In the genomic region with DNA sequence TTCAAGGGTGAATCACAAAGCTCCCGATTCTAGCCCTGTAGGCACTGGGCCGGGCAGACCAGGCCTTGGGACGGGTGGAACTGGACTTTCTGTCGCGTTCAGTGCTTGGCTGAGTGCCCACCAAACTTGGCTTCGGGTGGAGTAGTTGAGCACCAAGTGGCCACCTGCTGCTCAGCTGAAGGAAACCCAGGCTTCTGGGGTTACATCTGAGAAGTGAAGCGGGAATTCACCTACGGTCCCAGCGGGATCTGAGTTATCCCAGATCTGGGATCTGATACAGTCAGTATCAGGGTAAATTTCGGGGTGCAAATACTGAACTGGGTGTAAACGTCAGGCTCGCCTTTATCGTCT, we compare ENCODE assay signal across 8 mouse cellular contexts. TPM values are rescaled to one million over a fixed set of nuclear protein-coding genes. Genes with fewer than 3 reads are reported as not detected.
DNase-seq lines count a peak whose midpoint lies in the region; ATAC-seq and TF ChIP-seq lines count a peak whose summit lies in the region.

No protein-coding gene starts in this region.

- H3K4me2 ChIP-seq in forebrain, embryonic 15.5 days (replicated peaks) = peak overlapping the region; percentile 93

- H3K9ac ChIP-seq in forebrain, embryonic 15.5 days (replicated peaks) = peak overlapping the region; percentile 65

- no peaks in the 10 kb centered on the region for H3K9me3 ChIP-seq in G1E (replicated peaks)
- H3K9me3 ChIP-seq in forebrain, embryonic 15.5 days = no peaks in the 10 kb centered on the region
- no peaks in the 10 kb centered on the region for H3K9me3 ChIP-seq in hindbrain, embryonic 10.5 days

- no peak for TF ChIP-seq POLR2A in brain, embryonic 14.5 days (IDR thresholded peaks at IDR 0.05; ENCODE audit: borderline replicate concordance, extremely low read depth, insufficient read depth, insufficient read length, poor library complexity, severe bottlenecking)

- H3K27ac ChIP-seq in forebrain, embryonic 15.5 days (replicated peaks) = peak overlapping the region; percentile 66
- H3K27ac ChIP-seq in hindbrain, embryonic 10.5 days = peak overlapping the region; percentile 90

- no peak for TF ChIP-seq CTCF in G1E (IDR thresholded peaks at IDR 0.05; ENCODE audit: low read depth, low read length)
- TF ChIP-seq CTCF in brain, embryonic 14.5 days (IDR thresholded peaks at IDR 0.05; ENCODE audit: borderline replicate concordance, extremely low read depth, insufficient read depth, insufficient read length) = no peak

- 2% methylated on average over 13 of the region's 13 CpGs for WGBS in forebrain, embryonic 15.5 days
- WGBS in hindbrain, embryonic 10.5 days = 2% methylated on average over 13 of the region's 13 CpGs

- DNase-seq in G1E (ENCODE audit: low spot score) = peak; percentile 20
- peak; percentile 60 for DNase-seq in brain, embryonic 14.5 days (ENCODE audit: low read depth)
- no peak for DNase-seq in hindbrain, embryonic 10.5 days (ENCODE audit: low spot score)
- peak; percentile 57 to 71 for DNase-seq in layer of hippocampus, postnatal 14 days (ENCODE audit: low spot score in 2 of 2)
- peak; percentile 89 for DNase-seq in lung, postnatal 14 days
- DNase-seq in right cerebral cortex, postnatal 4 days = peak; percentile 77

- H3K4me3 ChIP-seq in G1E (ENCODE audit: low read depth, low read length) = peak overlapping the region; percentile 85
- peak overlapping the region; percentile 70 for H3K4me3 ChIP-seq in forebrain, embryonic 15.5 days
- H3K4me3 ChIP-seq in hindbrain, embryonic 10.5 days = peak overlapping the region; percentile 73

- no peaks in the 10 kb centered on the region for H3K27me3 ChIP-seq in G1E (ENCODE audit: insufficient read depth, low read length)
- H3K27me3 ChIP-seq in forebrain, embryonic 15.5 days = no peaks in the 10 kb centered on the region
- H3K27me3 ChIP-seq in hindbrain, embryonic 10.5 days (ENCODE audit: insufficient read depth, poor library complexity, severe bottlenecking) = no peaks in the 10 kb centered on the region

- H3K36me3 ChIP-seq in G1E (replicated peaks) = peaks cover 79% of the 10 kb centered on the region
- peaks cover 26% of the 10 kb centered on the region for H3K36me3 ChIP-seq in forebrain, embryonic 15.5 days
- H3K36me3 ChIP-seq in hindbrain, embryonic 10.5 days = peaks cover 46% of the 10 kb centered on the region

- peaks cover 65% of the 10 kb centered on the region for H3K4me1 ChIP-seq in G1E (ENCODE audit: insufficient read depth, low read depth, low read length)
- H3K4me1 ChIP-seq in forebrain, embryonic 15.5 days = peaks cover 18% of the 10 kb centered on the region
- peaks cover 28% of the 10 kb centered on the region for H3K4me1 ChIP-seq in hindbrain, embryonic 10.5 days (replicated peaks)

- no peak for ATAC-seq in G1E (ENCODE audit: extremely low read depth, insufficient number of reproducible peaks, low FRiP score, poor library complexity, severe bottlenecking)
- no peak; the same call in 1 of the 2 replicates for ATAC-seq in forebrain, embryonic 15.5 days (replicated peaks)
- ATAC-seq in monocyte, adult 5-6 weeks (replicated peaks; ENCODE audit: insufficient number of reproducible peaks, low FRiP score, low TSS enrichment, poor library complexity, severe bottlenecking) = no peak

RNA-seq across cellular contexts. Expression of gene Mif4gd, which starts 0.7 kb away (rescaled TPM):
- 43.6 and 59.8 TPM in 2 replicates for total RNA-seq in G1E (2014; fragmentation: Nextera tagmentation)
- 49.9 and 59.4 TPM in 2 replicates for total RNA-seq in G1E (2017)
- polyA plus RNA-seq in G1E (2012) = 24.3 and 32.4 TPM in 2 replicates
- polyA plus RNA-seq in brain, embryonic 14.5 days (2012; rRNA removed) = 18.0 and 19.2 TPM in 2 replicates
- polyA plus RNA-seq in forebrain, embryonic 15.5 days (2015; fragmentation: Nextera tagmentation; extraction: Ambion mirVana) = 9.1 and 11.4 TPM in 2 replicates
- 16.3 and 20.6 TPM in 2 replicates for polyA plus RNA-seq in hindbrain, embryonic 10.5 days (2016; fragmentation: Nextera tagmentation; extraction: Ambion mirVana)
- 10 to 100 TPM; 22.5 to 23.5 TPM for total RNA-seq in layer of hippocampus, postnatal 14 days (2021)
- total RNA-seq in monocyte, adult 5-6 weeks (2017) = 37.5 to 42.1 TPM (median 41.2 TPM) in 3 replicates

RNA-seq across cellular contexts. Expression of gene Gga3, which starts 8.2 kb away (rescaled TPM):
- total RNA-seq in G1E (2014; fragmentation: Nextera tagmentation) = 58.5 and 95.5 TPM in 2 replicates
- 13.7 and 22.7 TPM in 2 replicates for total RNA-seq in G1E (2017)
- polyA plus RNA-seq in G1E (2012) = 102 and 144 TPM in 2 replicates
- polyA plus RNA-seq in brain, embryonic 14.5 days (2012; rRNA removed) = 43.3 and 57.1 TPM in 2 replicates
- 28.1 and 28.2 TPM in 2 replicates for polyA plus RNA-seq in forebrain, embryonic 15.5 days (2015; fragmentation: Nextera tagmentation; extraction: Ambion mirVana)
- polyA plus RNA-seq in hindbrain, embryonic 10.5 days (2016; fragmentation: Nextera tagmentation; extraction: Ambion mirVana) = 35.1 and 37.6 TPM in 2 replicates
- 10 to 100 TPM; 57.0 to 69.8 TPM for total RNA-seq in layer of hippocampus, postnatal 14 days (2021)
- 32.1 to 47.8 TPM (median 37.8 TPM) in 3 replicates for total RNA-seq in monocyte, adult 5-6 weeks (2017)

RNA-seq across cellular contexts. Expression of gene Mrps7, which starts 8.3 kb away (rescaled TPM):
- total RNA-seq in G1E (2014; fragmentation: Nextera tagmentation) (34.3 and 41.0 TPM in 2 replicates), G1E (2017) (52.8 and 53.5 TPM in 2 replicates)
- 61.1 and 68.7 TPM in 2 replicates for polyA plus RNA-seq in G1E (2012)
- 35.5 and 36.7 TPM in 2 replicates for polyA plus RNA-seq in brain, embryonic 14.5 days (2012; rRNA removed)
- polyA plus RNA-seq in forebrain, embryonic 15.5 days (2015; fragmentation: Nextera tagmentation; extraction: Ambion mirVana) = 70.3 and 73.6 TPM in 2 replicates
- 104 and 112 TPM in 2 replicates for polyA plus RNA-seq in hindbrain, embryonic 10.5 days (2016; fragmentation: Nextera tagmentation; extraction: Ambion mirVana)
- 10 to 100 TPM; 53.1 to 56.4 TPM for total RNA-seq in layer of hippocampus, postnatal 14 days (2021)
- 20.4 to 30.1 TPM (median 20.7 TPM) in 3 replicates for total RNA-seq in monocyte, adult 5-6 weeks (2017)

RNA-seq across cellular contexts. Expression of gene Slc25a19, which starts 16.1 kb away (rescaled TPM):
- total RNA-seq in G1E (2014; fragmentation: Nextera tagmentation) (19.9 and 37.8 TPM in 2 replicates), G1E (2017) (21.5 and 22.3 TPM in 2 replicates)
- 24.2 and 26.0 TPM in 2 replicates for polyA plus RNA-seq in G1E (2012)
- polyA plus RNA-seq in brain, embryonic 14.5 days (2012; rRNA removed) = 55.1 and 71.1 TPM in 2 replicates
- polyA plus RNA-seq in forebrain, embryonic 15.5 days (2015; fragmentation: Nextera tagmentation; extraction: Ambion mirVana) = 55.3 and 56.1 TPM in 2 replicates
- 23.7 and 24.7 TPM in 2 replicates for polyA plus RNA-seq in hindbrain, embryonic 10.5 days (2016; fragmentation: Nextera tagmentation; extraction: Ambion mirVana)
- 10 to 100 TPM; 54.0 to 57.1 TPM for total RNA-seq in layer of hippocampus, postnatal 14 days (2021)
- 14.2 to 23.5 TPM (median 15.3 TPM) in 3 replicates for total RNA-seq in monocyte, adult 5-6 weeks (2017)

RNA-seq across cellular contexts. Expression of gene Nup85, which starts 47.8 kb away (rescaled TPM):
- 78.5 and 87.7 TPM in 2 replicates for total RNA-seq in G1E (2014; fragmentation: Nextera tagmentation)
- total RNA-seq in G1E (2017) = 166 and 172 TPM in 2 replicates
- polyA plus RNA-seq in G1E (2012) = 28.2 and 57.5 TPM in 2 replicates
- polyA plus RNA-seq in brain, embryonic 14.5 days (2012; rRNA removed) = 105 and 168 TPM in 2 replicates
- 127 and 138 TPM in 2 replicates for polyA plus RNA-seq in forebrain, embryonic 15.5 days (2015; fragmentation: Nextera tagmentation; extraction: Ambion mirVana)
- polyA plus RNA-seq in hindbrain, embryonic 10.5 days (2016; fragmentation: Nextera tagmentation; extraction: Ambion mirVana) = 192 and 243 TPM in 2 replicates
- 10 to 100 TPM; 43.4 to 47.1 TPM for total RNA-seq in layer of hippocampus, postnatal 14 days (2021)
- total RNA-seq in monocyte, adult 5-6 weeks (2017) = 44.3 to 90.7 TPM (median 75.8 TPM) in 3 replicates
